Mouse (Mus musculus) embryonic facial prominence, embryonic 10.5 days (tissue): ENCODE results near the gene H6pd. TPM values are rescaled to one million over a fixed set of nuclear protein-coding genes. Genes with fewer than 3 reads are reported as not detected.

Experiments
- DNase-seq: peaks from one replicate; pipeline ENCODE4 v3.0.0-alpha.2; 2017; ENCODE audit warnings: low spot score
- H3K27ac ChIP-seq: fragments of 300-500 bp; sonication (generic); replicated peaks from 2 replicates; pipeline ENCODE4 v1.5.1; 2016; ENCODE audit warnings: mild to moderate bottlenecking
- H3K27me3 ChIP-seq: fragments of 300-500 bp; sonication (generic); replicated peaks from 2 replicates; pipeline ENCODE4 v1.6.1; 2016; ENCODE audit warnings: low read depth, mild to moderate bottlenecking; ENCODE audit not compliant: poor library complexity, severe bottlenecking
- H3K36me3 ChIP-seq: fragments of 300-500 bp; sonication (generic); replicated peaks from 2 replicates; pipeline ENCODE4 v1.6.1; 2016; ENCODE audit warnings: mild to moderate bottlenecking, moderate library complexity
- H3K4me1 ChIP-seq: fragments of 300-500 bp; sonication (generic); 2 replicates; pipeline ENCODE4 v1.6.1; 2016
- H3K4me3 ChIP-seq: fragments of 300-500 bp; sonication (generic); 2 replicates; pipeline ENCODE4 v1.5.1; 2016; ENCODE audit warnings: mild to moderate bottlenecking, moderate library complexity
- H3K9me3 ChIP-seq: fragments of 300-500 bp; sonication (generic); 2 replicates; pipeline ENCODE4 v1.6.1; 2016; ENCODE audit warnings: mild to moderate bottlenecking
- WGBS: fragments of 180-500 bp; shearing (Covaris S2); methylation state at CpG from one replicate; pipeline ENCODE4 v1.1.7; 2016; 5-methylcytosine and 5-hydroxymethylcytosine counted together
- polyA plus RNA-seq: library from polyadenylated mRNA; unstranded; fragments of >200 nt; fragmentation: Nextera tagmentation; extraction: Ambion mirVana; gene quantifications from 2 replicates; pipeline ENCODE4 v1.2.1, GENCODE M21; 2016

H6pd gene
- polyA plus RNA-seq, 1 experiment from 2014 or later = 5.3 TPM

DNA sequence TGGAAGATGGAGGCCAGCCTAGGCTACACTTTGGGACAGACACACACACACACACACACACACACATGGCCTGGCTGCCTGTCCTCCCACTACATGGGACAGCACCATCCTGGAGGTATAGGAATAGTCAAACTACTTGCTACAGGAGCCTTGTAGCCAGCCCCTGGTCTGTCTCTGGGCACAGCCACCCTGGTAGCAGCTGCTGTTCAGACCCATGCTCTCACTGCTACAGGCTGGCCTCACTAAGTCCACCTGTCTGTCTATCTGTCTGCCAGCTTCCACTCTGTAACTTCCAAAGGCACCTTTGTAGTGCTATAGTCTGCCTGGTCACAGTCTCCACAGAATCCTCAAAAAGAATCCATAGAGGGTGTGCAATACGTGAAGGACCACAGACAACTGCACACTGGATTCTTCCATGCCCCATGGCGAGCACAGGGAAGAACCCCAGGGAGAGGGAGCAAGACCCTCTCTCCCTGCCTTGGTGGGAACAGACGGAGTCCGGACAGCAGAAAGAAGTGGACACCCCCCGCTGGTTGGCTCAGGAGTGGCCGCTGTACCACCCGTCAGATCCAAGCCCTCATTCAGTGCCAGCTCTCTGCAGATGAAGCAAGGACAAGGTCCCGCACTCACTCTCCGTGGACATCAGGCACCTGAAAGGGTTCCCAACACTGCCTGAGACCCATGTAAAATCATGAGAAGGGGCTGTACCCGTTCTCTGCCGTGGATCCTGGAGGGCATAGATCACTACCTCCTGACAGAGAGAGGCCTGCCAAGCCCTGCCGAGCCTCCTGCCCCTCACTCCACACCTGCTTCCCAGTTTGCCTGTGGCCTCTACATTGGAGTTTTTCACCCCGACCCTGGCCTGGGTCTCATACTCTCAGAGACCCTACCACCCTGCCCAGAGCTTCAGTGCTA lies 16.8 kb downstream of the H6pd start:
- no peak for DNase-seq
- H3K36me3 ChIP-seq = no peaks in the 10 kb centered on the region
- H3K4me1 ChIP-seq = peaks cover 35% of the 10 kb centered on the region
- H3K9me3 ChIP-seq = no peaks in the 10 kb centered on the region
- H3K27me3 ChIP-seq = peaks cover 33% of the 10 kb centered on the region
- peak overlapping the region; percentile 16; the same call in 1 of the 2 replicates for H3K27ac ChIP-seq
- 81% methylated on average over 13 of the region's 13 CpGs for WGBS
- H3K4me3 ChIP-seq = no peak overlapping the region

DNA sequence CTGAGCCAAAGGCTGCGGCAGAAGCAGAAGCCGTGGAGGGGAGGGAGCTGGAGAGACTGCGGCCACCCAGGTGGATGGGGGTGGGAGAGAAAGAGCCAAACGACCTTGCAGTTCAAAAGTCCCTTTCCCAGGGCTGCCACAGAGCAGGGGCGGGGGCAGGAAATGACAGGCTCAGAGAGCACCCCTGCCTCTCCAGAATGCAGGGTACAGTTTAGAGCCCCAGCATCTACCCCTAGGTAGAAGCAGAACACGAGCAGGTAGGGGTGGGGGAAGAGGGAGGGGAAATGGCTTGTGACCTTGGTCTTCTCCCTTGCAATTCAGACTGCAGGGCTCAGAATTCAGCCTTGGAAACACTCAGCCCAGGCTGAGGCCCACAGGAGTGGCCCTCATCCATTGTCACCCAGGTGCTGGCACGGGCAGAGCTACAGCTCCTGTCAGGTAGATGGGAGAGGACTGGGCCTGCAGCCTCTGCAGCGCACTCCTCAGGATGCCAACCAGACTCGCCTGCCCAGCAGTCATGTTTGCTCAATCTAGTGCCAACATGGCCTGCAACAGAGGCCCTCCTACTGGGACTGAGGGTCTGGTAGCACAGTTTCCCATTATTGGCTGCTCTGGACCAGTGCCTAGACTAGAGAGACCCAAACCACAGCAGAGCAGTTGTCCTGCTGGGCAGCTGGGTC lies 17.7 kb downstream of the H6pd start:
- whole genome bisulfite sequencing = 22% methylated on average over 9 of the region's 9 CpGs
- Histone ChIP-seq H3K4me3 (peak overlapping the region; percentile 4), H3K4me1 (peaks cover 35% of the 10 kb centered on the region), H3K36me3 (no peaks in the 10 kb centered on the region), H3K27me3 (peaks cover 38% of the 10 kb centered on the region), H3K27ac (peak overlapping the region; percentile 52), H3K9me3 (no peaks in the 10 kb centered on the region)
- peak; percentile 57 for DNase-seq

DNA sequence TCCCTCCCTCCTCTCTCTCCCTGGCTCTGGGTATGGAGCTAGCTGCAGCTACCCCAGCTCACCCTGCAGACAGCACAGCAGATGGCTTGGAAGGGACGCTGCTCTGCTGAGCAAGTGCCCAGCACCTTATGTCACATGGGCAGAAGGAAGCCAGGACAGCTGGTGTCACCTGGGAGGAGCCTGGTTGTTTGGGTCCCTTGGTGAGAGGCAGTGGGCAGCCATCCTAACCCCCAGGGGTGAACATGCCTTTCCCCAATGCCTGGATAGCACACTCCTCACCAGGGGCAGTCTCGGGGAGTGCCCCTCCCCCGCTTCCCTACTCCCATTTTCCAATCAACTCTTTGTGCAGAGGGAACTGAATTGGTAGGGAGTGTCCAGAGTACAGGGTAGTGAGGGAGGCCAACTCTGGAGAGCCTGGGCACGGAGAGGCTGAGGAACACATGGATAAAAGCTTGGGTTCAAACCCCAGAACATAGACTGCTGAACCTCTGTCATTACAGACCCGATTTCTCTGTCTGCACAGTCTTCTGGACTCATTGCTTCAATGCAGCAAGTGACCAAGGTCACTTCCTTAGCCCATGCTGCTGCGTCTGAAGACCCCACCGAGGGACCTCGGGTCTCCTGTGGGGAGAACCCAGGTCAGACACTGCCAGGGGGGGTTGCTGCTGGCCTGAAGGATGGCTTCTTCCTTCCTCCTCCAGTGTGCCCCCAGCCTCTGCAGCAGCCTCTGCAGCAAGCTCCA lies 18.4 kb downstream of the H6pd start:
- Histone ChIP-seq H3K4me3 (peak overlapping the region; percentile 4), H3K27ac (peak overlapping the region; percentile 52), H3K9me3 (no peaks in the 10 kb centered on the region), H3K27me3 (peaks cover 38% of the 10 kb centered on the region), H3K4me1 (peaks cover 35% of the 10 kb centered on the region), H3K36me3 (no peaks in the 10 kb centered on the region)
- DNase-seq = peak; percentile 61
- 9% methylated on average over 8 of the region's 8 CpGs for WGBS

DNA sequence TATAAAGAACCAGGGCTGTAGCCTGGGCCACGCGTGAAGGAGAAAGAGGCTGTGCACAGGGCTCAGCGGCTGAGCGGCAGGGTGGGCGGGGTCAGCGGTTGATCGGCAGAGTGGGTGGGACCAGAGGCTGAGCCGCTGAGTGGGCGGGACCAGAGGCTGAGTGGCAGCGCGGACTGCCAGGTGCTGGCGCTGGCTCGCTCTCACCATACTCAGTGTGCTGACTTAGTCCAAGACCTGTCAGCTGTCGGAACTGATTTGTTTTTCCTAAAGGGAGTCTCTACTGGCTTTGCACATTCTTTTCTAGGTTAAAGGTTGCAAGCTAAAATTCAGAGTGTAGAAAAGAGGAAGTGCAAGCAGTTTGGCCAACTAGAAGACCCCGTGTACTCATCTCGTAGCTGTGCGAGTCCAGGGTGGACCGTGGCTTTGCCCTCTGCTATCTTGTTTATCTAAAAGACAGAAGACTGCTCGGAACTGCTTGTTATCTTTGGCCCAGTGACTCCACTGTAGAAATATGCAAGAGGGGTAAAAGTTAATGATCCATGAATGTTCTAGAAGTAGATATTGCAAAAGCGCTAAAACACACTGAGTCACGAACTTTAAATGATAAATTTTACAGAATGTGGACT lies 19.8 kb downstream of the H6pd start:
- Histone ChIP-seq H3K4me3 (peak overlapping the region; percentile 46), H3K36me3 (no peaks in the 10 kb centered on the region), H3K9me3 (no peaks in the 10 kb centered on the region), H3K27me3 (peaks cover 47% of the 10 kb centered on the region), H3K4me1 (peaks cover 35% of the 10 kb centered on the region), H3K27ac (peak overlapping the region; percentile 8; the same call in 1 of the 2 replicates)
- peak; percentile 88 for DNase-seq
- 10% methylated on average over 21 of the region's 21 CpGs for WGBS

DNA sequence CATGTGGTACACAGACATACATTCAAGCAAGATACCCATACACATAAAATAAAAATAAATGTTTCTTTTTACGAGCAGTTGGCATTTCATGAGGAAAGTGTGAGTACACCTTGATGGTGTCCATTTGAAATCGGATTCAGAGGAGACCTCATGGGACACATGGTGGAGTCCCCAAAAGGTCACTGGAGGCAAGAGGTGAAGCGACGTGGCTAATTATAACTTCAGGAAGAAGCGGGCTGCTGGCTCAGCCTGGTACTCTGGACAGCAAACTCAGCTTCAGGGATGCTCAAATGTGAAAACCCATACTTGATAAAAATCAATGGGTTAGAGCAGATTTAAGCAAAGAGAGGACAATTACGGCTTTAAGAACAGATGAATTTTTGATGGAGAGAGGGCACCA lies 20.5 kb downstream of the H6pd start:
- Histone ChIP-seq H3K4me3 (peak overlapping the region; percentile 46; the same call in 1 of the 2 replicates), H3K27me3 (peaks cover 53% of the 10 kb centered on the region), H3K4me1 (peaks cover 35% of the 10 kb centered on the region), H3K27ac (peak overlapping the region; percentile 8; the same call in 1 of the 2 replicates), H3K9me3 (no peaks in the 10 kb centered on the region), H3K36me3 (no peaks in the 10 kb centered on the region)
- WGBS = 66% methylated on average over 6 of the region's 6 CpGs
- DNase-seq = no peak

DNA sequence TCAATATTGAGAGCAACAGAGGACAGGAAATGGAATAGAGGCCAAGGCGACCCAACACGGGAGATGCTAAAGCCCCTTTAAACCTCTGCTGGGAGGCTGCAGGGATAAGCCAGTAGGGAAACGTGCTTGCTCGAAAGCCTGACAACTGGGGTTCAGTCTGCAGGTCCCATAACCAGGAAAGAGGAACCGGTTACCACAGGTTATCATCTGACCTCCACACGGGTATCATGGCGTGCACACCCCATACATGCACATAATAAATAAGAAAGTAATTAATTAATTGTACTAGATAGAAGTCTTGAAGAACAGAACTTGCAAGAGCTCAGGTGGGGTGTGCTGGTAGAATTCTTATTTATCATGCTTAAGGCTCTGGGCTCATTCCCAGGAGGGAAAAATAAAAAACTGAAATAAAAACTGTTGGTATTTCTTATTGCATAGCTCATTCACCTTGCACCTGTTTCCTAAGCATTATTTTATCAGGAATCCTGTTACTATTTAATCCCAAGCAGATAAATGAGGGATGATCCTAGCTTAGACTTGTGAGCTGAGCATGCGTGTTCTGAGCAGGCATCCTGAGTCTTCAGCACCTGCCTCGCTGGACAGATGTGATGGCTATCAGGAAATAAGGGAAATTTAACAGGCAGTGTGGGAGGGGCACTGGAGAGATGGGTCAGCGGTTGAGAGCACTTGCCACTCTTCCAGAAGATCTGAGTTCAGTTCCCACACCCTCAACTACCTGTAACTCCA lies 22.0 kb downstream of the H6pd start:
- Histone ChIP-seq H3K27ac (no peak overlapping the region), H3K4me3 (no peak overlapping the region), H3K4me1 (peaks cover 45% of the 10 kb centered on the region), H3K9me3 (no peaks in the 10 kb centered on the region), H3K27me3 (peaks cover 46% of the 10 kb centered on the region), H3K36me3 (peaks cover 5% of the 10 kb centered on the region)
- 81% methylated on average over 10 of the region's 10 CpGs for WGBS
- DNase-seq = no peak

DNA sequence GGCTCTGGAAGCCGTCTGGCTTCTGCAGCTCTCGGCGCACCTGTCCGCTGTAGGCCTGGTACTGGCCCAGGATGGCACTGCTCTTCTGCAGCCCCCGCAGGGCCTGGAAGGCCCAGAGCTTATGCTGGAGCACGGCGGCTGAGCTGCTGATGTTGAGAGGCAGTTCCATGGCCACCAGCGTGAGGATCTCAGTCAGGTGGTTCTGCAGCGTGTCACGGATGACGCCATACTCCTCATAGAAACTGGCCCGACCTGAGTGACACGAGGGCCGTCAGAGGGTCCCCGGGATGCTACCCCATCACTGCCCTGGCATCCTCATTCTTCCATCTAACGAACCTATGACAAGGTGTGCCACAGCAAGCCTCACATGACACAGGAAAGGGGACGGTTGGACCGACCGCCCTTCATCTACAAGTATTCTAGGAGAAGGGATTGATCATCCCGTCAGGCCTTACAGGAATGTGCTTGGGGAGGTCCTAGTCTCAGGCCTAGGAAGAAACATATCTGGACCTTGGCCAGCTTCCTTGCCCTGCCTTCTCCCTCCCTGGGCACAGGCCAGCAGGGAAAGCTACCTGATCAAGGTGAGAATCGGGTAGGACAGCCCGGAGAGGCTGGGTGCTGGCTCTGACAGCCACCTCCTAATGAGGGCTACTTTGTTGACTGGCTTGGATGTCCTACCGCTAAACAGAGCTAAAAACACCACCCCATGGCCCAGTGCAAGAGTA lies 24.7 kb downstream of the H6pd start:
- Histone ChIP-seq H3K4me3 (no peak overlapping the region), H3K36me3 (peaks cover 8% of the 10 kb centered on the region), H3K27me3 (peaks cover 33% of the 10 kb centered on the region), H3K27ac (no peak overlapping the region), H3K4me1 (peaks cover 39% of the 10 kb centered on the region), H3K9me3 (no peaks in the 10 kb centered on the region)
- WGBS = 93% methylated on average over 23 of the region's 23 CpGs
- no peak for DNase-seq

DNA sequence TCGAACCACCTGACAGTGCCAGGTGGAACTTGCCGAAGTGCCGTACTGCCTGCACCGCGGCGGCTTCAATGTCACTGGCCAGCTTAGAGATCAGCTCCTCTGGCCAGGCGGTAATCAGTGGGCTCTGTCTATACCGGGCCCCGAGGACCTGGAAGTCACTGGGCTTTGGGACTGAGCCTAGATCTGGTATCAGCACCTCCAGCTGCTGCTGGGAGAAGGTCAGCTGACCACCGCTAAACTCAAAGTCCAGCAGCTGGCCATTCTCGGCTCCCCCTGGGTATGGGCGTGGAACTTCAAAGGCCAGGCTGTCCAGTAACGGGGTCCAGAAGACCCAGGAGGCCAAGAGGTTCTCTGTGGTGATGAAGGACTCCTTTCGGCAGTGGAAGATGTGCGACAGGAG lies 26.7 kb downstream of the H6pd start:
- no peak overlapping the region for H3K4me3 ChIP-seq
- H3K4me1 ChIP-seq = peaks cover 47% of the 10 kb centered on the region
- WGBS = 84% methylated on average over 15 of the region's 15 CpGs
- DNase-seq = no peak
- H3K36me3 ChIP-seq = peaks cover 8% of the 10 kb centered on the region
- peaks cover 49% of the 10 kb centered on the region for H3K27me3 ChIP-seq
- H3K27ac ChIP-seq = 0 out of 2 replicates have a peak overlapping the region, but pooled peaks have one; percentile 26
- H3K9me3 ChIP-seq = no peaks in the 10 kb centered on the region

DNA sequence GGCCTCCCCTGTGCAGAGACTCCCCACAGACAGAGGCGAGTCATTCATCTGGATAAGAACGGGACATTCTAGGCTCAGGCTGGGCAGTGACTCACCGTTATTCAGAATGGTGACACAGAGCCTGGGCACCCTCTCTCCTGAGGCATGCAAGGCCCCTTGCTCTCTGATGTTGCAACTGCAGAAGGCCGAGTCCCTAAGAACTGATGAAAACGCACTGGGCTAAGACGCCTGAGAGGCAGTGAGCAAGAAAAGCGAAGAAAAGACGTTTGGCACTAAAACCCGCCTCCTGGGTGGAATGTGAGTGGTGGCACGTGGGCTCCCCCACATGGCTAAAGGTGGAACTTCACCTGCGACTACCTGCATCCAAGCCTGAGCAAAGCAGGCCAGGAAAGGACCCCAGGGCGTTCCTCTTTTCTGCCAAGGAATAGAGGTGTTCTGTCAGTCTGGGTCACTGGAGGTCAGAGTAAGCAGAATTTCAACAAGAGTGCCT lies 29.0 kb downstream of the H6pd start:
- peaks cover 44% of the 10 kb centered on the region for H3K27me3 ChIP-seq
- H3K4me1 ChIP-seq = peaks cover 60% of the 10 kb centered on the region
- H3K4me3 ChIP-seq = peak overlapping the region; percentile 49
- WGBS = 3% methylated on average over 12 of the region's 12 CpGs
- H3K36me3 ChIP-seq = peaks cover 8% of the 10 kb centered on the region
- peak overlapping the region; percentile 78 for H3K27ac ChIP-seq
- no peaks in the 10 kb centered on the region for H3K9me3 ChIP-seq
- DNase-seq = peak; percentile 91

DNA sequence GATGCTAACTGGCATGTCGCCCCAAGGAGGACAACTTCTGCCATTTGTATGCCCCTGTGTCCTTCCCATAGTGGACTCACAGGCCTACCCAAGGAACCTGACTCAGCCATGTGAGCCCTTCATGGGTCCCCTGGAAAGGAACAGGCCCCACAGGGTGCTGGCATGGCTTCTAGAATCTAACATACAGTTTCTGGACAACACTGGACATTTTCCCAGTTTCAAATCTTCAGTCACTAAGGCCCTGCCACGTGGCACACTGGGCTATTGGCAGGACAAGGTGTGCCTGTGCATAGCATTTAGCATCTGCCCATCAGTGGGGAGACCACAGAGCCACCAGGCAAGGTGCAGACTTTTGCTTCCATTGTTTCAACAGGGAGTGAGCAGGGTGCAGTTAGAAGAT lies 30.0 kb downstream of the H6pd start:
- Histone ChIP-seq H3K36me3 (peaks cover 8% of the 10 kb centered on the region), H3K4me1 (peaks cover 64% of the 10 kb centered on the region), H3K4me3 (no peak overlapping the region), H3K27ac (peak overlapping the region; percentile 49), H3K27me3 (peaks cover 35% of the 10 kb centered on the region), H3K9me3 (no peaks in the 10 kb centered on the region)
- DNase-seq = no peak
- WGBS = 78% methylated on average over 2 of the region's 2 CpGs
